Mouse (Mus musculus) C2C12 (cell line): ENCODE measurements at regions not wholly inside any gene's neighbourhood (a gene's known extent, or its start where the extent isn't known, plus 50 kb on each side); places are given as distances from the start of the nearest gene placed in this dataset.

Experiments used
- H3K27me3 ChIP-seq: one replicate; pipeline ENCODE4 v1.6.1; 2011; ENCODE audit not compliant: control insufficient read depth, insufficient read depth, insufficient read length
- H3K36me3 ChIP-seq: one replicate; pipeline ENCODE4 v1.6.1; 2011; ENCODE audit not compliant: control insufficient read depth, insufficient read depth
- H3K4me3 ChIP-seq: one replicate; pipeline ENCODE4 v1.5.1; 2011; ENCODE audit warnings: mild to moderate bottlenecking, control low read depth; ENCODE audit not compliant: poor library complexity, insufficient read depth, severe bottlenecking
- H3K79me2 ChIP-seq: one replicate; pipeline ENCODE4 v1.6.1; 2011; ENCODE audit not compliant: control insufficient read depth, insufficient read depth
- H3K79me3 ChIP-seq: one replicate; pipeline ENCODE4 v1.6.1; 2011; ENCODE audit warnings: low read depth, control low read depth
- H3ac ChIP-seq: one replicate; pipeline ENCODE3; 2011; ENCODE audit warnings: low read depth; ENCODE audit not compliant: control insufficient read depth, insufficient read length
- CEBPB ChIP-seq: IDR thresholded peaks from one replicate; pipeline ENCODE4 v1.6.1; 2011; ENCODE audit warnings: low read depth, mild to moderate bottlenecking, control low read depth, moderate library complexity
- CTCF ChIP-seq: IDR thresholded peaks from one replicate; pipeline ENCODE4 v1.5.1; 2011; ENCODE audit not compliant: control insufficient read depth, insufficient read depth, insufficient read length
- FOSL1 ChIP-seq: IDR thresholded peaks from one replicate; pipeline ENCODE4 v1.8.0; 2011; ENCODE audit warnings: mild to moderate bottlenecking, low read length; ENCODE audit not compliant: poor library complexity, insufficient read depth, severe bottlenecking
- MAX ChIP-seq: IDR thresholded peaks from one replicate; pipeline ENCODE4 v1.6.1; 2011; ENCODE audit warnings: mild to moderate bottlenecking, control low read depth
- MYOD1 ChIP-seq: IDR thresholded peaks from one replicate; pipeline ENCODE4 v1.6.1; 2011; ENCODE audit warnings: low read depth; ENCODE audit not compliant: control insufficient read depth, insufficient read length
- MYOG ChIP-seq: IDR thresholded peaks from one replicate; pipeline ENCODE4 v1.6.1; 2011; ENCODE audit not compliant: control insufficient read depth, insufficient read length; ENCODE audit errors: extremely low read depth
- USF1 ChIP-seq: IDR thresholded peaks from one replicate; pipeline ENCODE4 v1.6.1; 2011; ENCODE audit warnings: low read depth, mild to moderate bottlenecking, control low read depth, moderate library complexity

GRCm38 (mm10) chr10:117517800-117518770 is 111.2 kb upstream of the Cpm start:
- Histone ChIP-seq H3K27me3 (no peaks in the 10 kb centered on the region), H3ac (no peak overlapping the region), H3K79me2 (no peaks in the 10 kb centered on the region), H3K79me3 (no peaks in the 10 kb centered on the region), H3K36me3 (no peaks in the 10 kb centered on the region), H3K4me3 (no peak overlapping the region)
- no peak for TF ChIP-seq MYOG
- TF ChIP-seq MAX, result no peak
- TF ChIP-seq MYOD1, result no peak
- TF ChIP-seq FOSL1, result no peak
- TF ChIP-seq CEBPB, result no peak
- TF ChIP-seq CTCF, result no peak
- TF ChIP-seq USF1, result no peak

DNA sequence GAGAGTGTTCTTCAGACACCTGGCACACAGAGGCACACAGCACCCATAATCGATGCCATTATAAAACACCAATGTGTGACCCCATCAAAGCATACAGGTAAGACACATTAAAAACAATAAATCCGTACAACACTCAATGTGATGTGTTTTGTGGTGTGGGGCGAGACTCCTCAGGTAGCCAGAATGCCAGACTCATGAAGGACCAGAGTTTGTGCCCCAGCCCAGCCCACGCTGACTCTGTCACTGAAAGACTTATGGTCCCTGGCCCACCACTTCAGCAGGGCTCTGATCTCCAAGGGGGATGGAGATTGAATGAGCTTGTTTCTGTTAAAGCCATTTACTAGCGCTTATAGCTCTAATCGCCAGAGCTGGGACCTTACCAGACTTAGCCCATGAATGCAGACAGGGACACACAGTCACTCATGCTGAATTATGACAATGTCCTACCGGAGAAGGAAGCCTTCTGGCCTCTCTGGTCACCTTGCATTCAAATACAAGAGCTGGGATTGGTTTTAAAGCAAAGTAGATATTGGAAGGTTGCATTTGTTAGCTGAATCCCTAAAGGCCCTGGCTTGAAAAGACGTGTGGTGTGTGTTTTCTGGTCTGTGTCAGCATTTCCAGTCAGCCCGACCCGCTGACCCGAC is 112.1 kb upstream of the Cpm start:
- Histone ChIP-seq H3K79me3 (no peaks in the 10 kb centered on the region), H3ac (no peak overlapping the region), H3K27me3 (no peaks in the 10 kb centered on the region), H3K36me3 (no peaks in the 10 kb centered on the region), H3K4me3 (no peak overlapping the region), H3K79me2 (no peaks in the 10 kb centered on the region)
- TF ChIP-seq CTCF (no peak), MAX (no peak), MYOD1 (no peak), USF1 (no peak), FOSL1 (no peak), MYOG (no peak), CEBPB (no peak)

DNA sequence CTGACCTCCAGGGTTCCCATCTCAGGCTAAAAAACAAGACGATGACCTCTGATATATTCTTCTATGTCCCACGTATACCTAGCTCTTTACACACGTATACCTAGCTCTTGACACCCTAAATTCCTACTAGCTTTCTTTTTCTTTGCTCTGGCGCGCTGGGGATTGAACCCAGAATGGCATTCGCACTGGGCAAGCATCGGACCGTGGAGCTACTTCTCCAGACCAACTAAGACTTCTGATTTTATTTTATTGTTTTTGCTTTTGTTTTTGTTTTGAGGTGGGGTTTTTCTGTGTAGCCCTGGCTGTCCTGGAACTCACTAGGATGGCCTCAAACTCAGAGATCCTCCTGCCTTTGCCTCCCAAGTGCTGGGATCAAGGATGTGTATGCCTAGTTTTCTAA is 112.8 kb upstream of the Cpm start:
- H3ac ChIP-seq, result no peak overlapping the region
- no peak overlapping the region for H3K4me3 ChIP-seq
- H3K27me3 ChIP-seq, result no peaks in the 10 kb centered on the region
- no peaks in the 10 kb centered on the region for H3K36me3 ChIP-seq
- TF ChIP-seq USF1 (no peak), FOSL1 (no peak), MYOG (no peak), MYOD1 (no peak), CTCF (no peak), MAX (no peak), CEBPB (no peak)
- no peaks in the 10 kb centered on the region for H3K79me3 ChIP-seq
- no peaks in the 10 kb centered on the region for H3K79me2 ChIP-seq

- H3K4me3 ChIP-seq, result no peak overlapping the region
- H3K36me3 ChIP-seq, result no peaks in the 10 kb centered on the region
- no peak overlapping the region for H3ac ChIP-seq
- no peaks in the 10 kb centered on the region for H3K79me3 ChIP-seq
- no peaks in the 10 kb centered on the region for H3K27me3 ChIP-seq
- no peak for TF ChIP-seq CTCF
- no peak for TF ChIP-seq USF1
- TF ChIP-seq FOSL1, result no peak
- TF ChIP-seq MAX, result no peak
- no peak for TF ChIP-seq MYOG
- no peak for TF ChIP-seq MYOD1
- TF ChIP-seq CEBPB, result no peak
- H3K79me2 ChIP-seq, result no peaks in the 10 kb centered on the region
Measured at GRCm38 (mm10) chr10:117515777-117516501, 113.4 kb upstream of the Cpm start.

DNA sequence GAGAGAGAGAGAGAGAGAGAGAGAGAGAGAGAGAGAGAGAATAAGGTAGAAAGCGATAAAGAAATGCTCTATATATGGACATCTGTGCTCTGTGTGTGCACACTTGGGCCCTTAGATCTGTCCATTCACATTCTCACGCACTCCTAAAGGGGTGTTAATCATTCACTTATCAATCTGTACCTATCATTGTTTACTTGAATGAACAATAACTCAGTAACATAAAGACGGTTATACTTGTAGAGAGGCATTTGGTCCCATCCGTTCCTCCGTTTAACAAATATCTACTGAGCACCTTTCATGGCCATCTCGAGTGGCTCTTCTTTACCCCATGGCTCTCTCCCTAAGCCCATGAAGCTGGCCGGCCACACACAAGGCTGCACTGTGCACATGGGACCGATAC is 114.3 kb upstream of the Cpm start:
- no peaks in the 10 kb centered on the region for H3K79me2 ChIP-seq
- H3K36me3 ChIP-seq, result no peaks in the 10 kb centered on the region
- TF ChIP-seq CTCF (no peak), CEBPB (no peak), FOSL1 (no peak), USF1 (no peak), MYOG (no peak), MAX (no peak), MYOD1 (no peak)
- H3ac ChIP-seq, result no peak overlapping the region
- no peaks in the 10 kb centered on the region for H3K27me3 ChIP-seq
- H3K4me3 ChIP-seq, result no peak overlapping the region
- H3K79me3 ChIP-seq, result no peaks in the 10 kb centered on the region
